Mouse (Mus musculus) lung, embryonic 16.5 days (tissue): ENCODE data around the gene Pgm5. TPM values are rescaled to one million over a fixed set of nuclear protein-coding genes. Genes with fewer than 3 reads are reported as not detected.

ENCODE experiments used
- ATAC-seq: fragments of 200-750 bp; cut with Nextera tagmentation; 2 replicates; pipeline ENCODE4 v1.8.0; 2017; ENCODE audit warnings: low read depth, mild to moderate bottlenecking, moderate library complexity
- H3K27ac ChIP-seq: fragments of 300-500 bp; sonication (generic); 2 replicates; pipeline ENCODE4 v1.5.1; 2014; ENCODE audit warnings: mild to moderate bottlenecking, control low read depth, low read length
- H3K27me3 ChIP-seq: fragments of 300-500 bp; sonication (generic); 2 replicates; pipeline ENCODE4 v1.6.1; 2014; ENCODE audit warnings: low read depth, low read length, mixed read lengths; ENCODE audit not compliant: control insufficient read depth, insufficient read depth
- H3K36me3 ChIP-seq: fragments of 300-500 bp; sonication (generic); 2 replicates; pipeline ENCODE4 v1.6.1; 2014; ENCODE audit warnings: low read length; ENCODE audit not compliant: control insufficient read depth, insufficient read depth
- H3K4me1 ChIP-seq: fragments of 300-500 bp; sonication (generic); replicated peaks from 2 replicates; pipeline ENCODE4 v1.6.1; 2014; ENCODE audit warnings: low read length, mixed read lengths; ENCODE audit not compliant: control insufficient read depth, insufficient read depth
- H3K4me2 ChIP-seq: fragments of 300-500 bp; sonication (generic); 2 replicates; pipeline ENCODE4 v1.6.1; 2014; ENCODE audit warnings: low read depth, low read length, control low read depth
- H3K4me3 ChIP-seq: fragments of 300-500 bp; sonication (generic); 2 replicates; pipeline ENCODE4 v1.5.1; 2014; ENCODE audit warnings: mild to moderate bottlenecking, low read length, control low read depth
- H3K9ac ChIP-seq: fragments of 300-500 bp; sonication (generic); 2 replicates; pipeline ENCODE4 v1.6.1; 2014; ENCODE audit warnings: low read length, control low read depth
- H3K9me3 ChIP-seq: fragments of 300-500 bp; sonication (generic); 2 replicates; pipeline ENCODE4 v1.6.1; 2016; ENCODE audit warnings: low read length; ENCODE audit not compliant: control insufficient read depth
- WGBS: fragments of 180-500 bp; shearing (Covaris S2); extraction: QIAGEN DNeasy Blood & Tissue Kit; methylation state at CpG from one replicate; pipeline ENCODE4 v1.1.7; 2014; 5-methylcytosine and 5-hydroxymethylcytosine counted together
- polyA plus RNA-seq: library from polyadenylated mRNA; unstranded; fragments of >200 nt; fragmentation: Nextera tagmentation; extraction: Ambion mirVana; gene quantifications from 2 replicates; pipeline ENCODE4 v1.2.1, GENCODE M21; 2015

Pgm5 gene
- polyA plus RNA-seq, 1 experiment from 2014 or later, result 2.9 TPM

DNA sequence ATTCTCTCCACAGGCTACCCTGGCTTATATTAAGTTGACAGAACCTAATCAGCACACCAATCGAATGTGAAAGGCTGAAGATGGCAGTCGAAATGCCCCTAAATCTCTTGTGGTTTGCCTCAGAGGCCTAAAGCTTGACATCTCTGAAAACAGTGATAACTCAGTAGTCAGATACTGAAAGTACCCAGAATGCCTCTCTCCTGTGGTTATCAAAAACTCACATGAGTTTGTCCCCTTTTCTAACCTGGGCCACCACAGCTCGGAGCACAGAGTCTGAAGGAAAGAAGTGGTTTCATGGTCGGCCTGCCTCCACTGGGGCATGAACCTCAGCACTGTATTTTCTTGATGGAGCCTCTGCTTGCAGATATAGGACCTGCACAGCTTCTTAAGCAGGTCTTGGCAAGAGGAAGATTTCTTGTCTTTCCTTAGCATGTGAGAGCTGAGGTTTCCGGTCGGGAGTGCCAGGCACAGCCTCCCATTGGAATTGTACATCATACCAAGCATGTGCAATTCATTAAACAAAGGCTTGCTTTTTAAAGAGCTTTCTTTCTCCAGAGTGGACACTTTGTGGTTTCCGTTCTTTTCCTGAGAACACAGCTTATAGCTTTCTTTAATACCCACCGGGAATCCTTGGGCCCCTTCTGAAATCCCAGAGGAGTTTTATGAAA lies 215.4 kb downstream of the Pgm5 start:
- no peak overlapping the region for H3K9ac ChIP-seq
- no peak for ATAC-seq
- no peak overlapping the region for H3K4me3 ChIP-seq
- no peaks in the 10 kb centered on the region for H3K9me3 ChIP-seq
- H3K27ac ChIP-seq, result no peak overlapping the region
- H3K4me2 ChIP-seq, result no peak overlapping the region
- no peaks in the 10 kb centered on the region for H3K36me3 ChIP-seq
- no peaks in the 10 kb centered on the region for H3K4me1 ChIP-seq
- no peaks in the 10 kb centered on the region for H3K27me3 ChIP-seq
- WGBS, result 70% methylated on average over 8 of the region's 8 CpGs

DNA sequence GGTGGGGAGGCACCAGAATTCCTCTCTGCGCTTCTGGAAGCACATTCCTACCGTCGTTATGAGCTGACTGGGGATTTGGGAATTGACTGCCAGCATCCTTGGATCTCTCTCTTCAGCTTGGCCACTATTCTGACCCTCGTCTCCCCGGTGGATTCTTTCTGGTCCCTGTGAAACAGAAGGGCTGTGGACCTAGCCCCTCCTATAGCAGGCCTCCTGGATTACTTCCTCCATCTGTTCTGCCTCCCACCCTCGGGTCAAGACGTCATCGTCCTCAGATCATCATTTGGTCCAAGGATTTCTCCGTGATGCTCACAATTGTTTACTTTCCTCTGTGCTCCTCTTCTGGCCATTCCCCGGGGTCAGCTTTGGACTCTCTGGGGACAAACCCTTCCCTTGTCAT lies 216.7 kb downstream of the Pgm5 start:
- no peaks in the 10 kb centered on the region for H3K9me3 ChIP-seq
- no peak overlapping the region for H3K27ac ChIP-seq
- no peaks in the 10 kb centered on the region for H3K4me1 ChIP-seq
- no peaks in the 10 kb centered on the region for H3K36me3 ChIP-seq
- WGBS, result 44% methylated on average over 10 of the region's 10 CpGs
- H3K4me2 ChIP-seq, result no peak overlapping the region
- H3K27me3 ChIP-seq, result no peaks in the 10 kb centered on the region
- H3K4me3 ChIP-seq, result no peak overlapping the region
- ATAC-seq, result no peak
- no peak overlapping the region for H3K9ac ChIP-seq

DNA sequence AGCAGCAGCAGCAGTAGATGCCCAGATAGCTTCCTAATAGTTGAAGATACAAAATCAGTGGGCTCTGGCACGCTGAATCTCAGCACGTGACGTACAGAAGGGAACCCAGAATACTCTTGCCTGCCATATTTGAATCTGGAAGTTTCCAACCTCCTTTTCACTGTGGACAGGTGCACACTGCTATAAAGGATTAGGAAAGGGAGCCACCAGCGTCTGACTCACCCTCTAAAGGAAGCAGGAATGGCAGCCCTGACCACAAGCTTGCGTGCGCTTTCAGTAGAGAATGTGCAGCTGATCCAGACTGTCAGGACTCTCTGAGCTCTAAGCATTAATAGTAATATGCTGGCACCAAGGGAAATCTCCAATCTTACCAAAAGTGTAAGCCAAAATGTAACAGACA lies 220.7 kb downstream of the Pgm5 start:
- WGBS, result 88% methylated on average over 6 of the region's 6 CpGs
- Histone ChIP-seq H3K4me3 (no peak overlapping the region), H3K4me2 (no peak overlapping the region), H3K4me1 (no peaks in the 10 kb centered on the region), H3K27me3 (no peaks in the 10 kb centered on the region), H3K9me3 (no peaks in the 10 kb centered on the region), H3K9ac (no peak overlapping the region), H3K36me3 (no peaks in the 10 kb centered on the region), H3K27ac (no peak overlapping the region)
- ATAC-seq, result no peak

DNA sequence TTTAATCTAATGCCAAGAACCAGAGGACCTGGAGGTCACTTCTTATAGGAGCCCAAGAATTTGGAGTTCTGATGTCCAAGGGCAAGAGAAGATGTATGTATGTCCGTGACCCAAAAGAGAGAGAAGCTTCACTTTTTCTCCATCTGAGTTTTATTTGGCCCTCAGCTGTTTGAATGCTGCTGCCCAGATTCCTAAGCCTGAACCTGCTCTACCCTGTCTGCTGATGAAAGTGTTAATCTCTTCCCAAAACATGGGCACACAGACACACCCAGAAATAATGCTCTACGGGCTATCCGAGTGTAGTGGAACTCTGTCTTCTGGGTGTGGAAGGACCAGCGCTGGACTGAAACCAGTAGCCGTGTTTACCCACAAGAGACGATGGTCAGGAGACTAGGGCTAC lies 223.7 kb downstream of the Pgm5 start:
- no peak overlapping the region for H3K27ac ChIP-seq
- no peak overlapping the region for H3K4me2 ChIP-seq
- no peaks in the 10 kb centered on the region for H3K27me3 ChIP-seq
- no peak overlapping the region for H3K9ac ChIP-seq
- no peak for ATAC-seq
- no peaks in the 10 kb centered on the region for H3K9me3 ChIP-seq
- H3K4me3 ChIP-seq, result no peak overlapping the region
- H3K4me1 ChIP-seq, result no peaks in the 10 kb centered on the region
- no peaks in the 10 kb centered on the region for H3K36me3 ChIP-seq
- WGBS, result 88% methylated on average over 6 of the region's 6 CpGs

DNA sequence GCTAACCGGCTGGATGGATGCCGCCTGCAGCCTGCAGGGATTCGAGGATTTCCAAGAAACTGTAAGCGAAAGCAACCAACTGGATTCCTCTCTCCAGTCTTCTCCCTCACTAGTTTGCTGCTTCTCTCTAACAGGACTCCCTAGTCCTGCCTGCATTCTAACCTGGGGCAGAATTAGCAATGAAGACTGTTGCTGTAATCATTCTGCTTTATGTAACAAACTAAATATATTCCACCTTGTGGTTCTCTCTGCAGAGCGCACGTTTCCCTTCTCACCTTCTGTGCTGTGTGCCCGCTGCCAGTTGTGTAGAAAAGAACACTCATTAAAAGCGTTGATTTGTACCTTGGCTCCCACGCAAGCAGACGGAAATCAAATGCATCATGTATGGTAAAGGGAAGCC lies 225.0 kb downstream of the Pgm5 start:
- WGBS, result 72% methylated on average over 10 of the region's 10 CpGs
- Histone ChIP-seq H3K4me1 (no peaks in the 10 kb centered on the region), H3K9me3 (no peaks in the 10 kb centered on the region), H3K27me3 (no peaks in the 10 kb centered on the region), H3K9ac (no peak overlapping the region), H3K36me3 (no peaks in the 10 kb centered on the region), H3K4me2 (no peak overlapping the region), H3K27ac (no peak overlapping the region), H3K4me3 (no peak overlapping the region)
- ATAC-seq, result no peak

DNA sequence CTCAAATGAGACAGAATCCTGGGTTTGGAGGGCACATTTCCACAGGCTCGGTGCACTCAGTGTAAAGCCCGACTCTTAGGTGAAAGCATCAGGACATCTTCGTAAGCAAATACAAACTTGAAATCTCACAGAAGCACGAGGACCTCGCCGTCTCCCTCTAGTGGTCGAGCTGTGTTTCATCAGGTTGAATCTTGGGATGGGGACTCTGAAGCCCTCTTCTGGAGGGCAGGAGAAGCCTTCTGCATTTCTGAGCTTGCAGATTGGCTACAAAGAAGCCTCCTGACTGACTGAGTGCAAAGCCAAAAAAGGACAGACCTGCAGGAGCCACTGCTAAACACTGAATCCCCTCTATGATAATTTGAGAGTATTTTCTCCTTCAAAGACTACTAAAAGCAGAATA lies 227.1 kb downstream of the Pgm5 start:
- 6% methylated on average over 7 of the region's 7 CpGs for WGBS
- no peaks in the 10 kb centered on the region for H3K27me3 ChIP-seq
- H3K9ac ChIP-seq, result no peak overlapping the region
- no peak overlapping the region for H3K4me3 ChIP-seq
- H3K36me3 ChIP-seq, result no peaks in the 10 kb centered on the region
- no peak overlapping the region for H3K27ac ChIP-seq
- H3K9me3 ChIP-seq, result no peaks in the 10 kb centered on the region
- H3K4me1 ChIP-seq, result no peaks in the 10 kb centered on the region
- no peak for ATAC-seq
- no peak overlapping the region for H3K4me2 ChIP-seq

Other genes with a start within 250 kb of the Pgm5 start
- gene Tmem252, start 187.8 kb downstream of the Pgm5 start, polyA plus RNA-seq, result 3.3 and 3.6 TPM in 2 replicates
- gene Gm10053, start 13.8 kb upstream of the Pgm5 start, polyA plus RNA-seq, result 175 and 190 TPM in 2 replicates
- not detected in 2 replicates for gene Foxd4, start 39.3 kb upstream of the Pgm5 start, polyA plus RNA-seq
- 19.7 and 21.4 TPM in 2 replicates for gene Cbwd1, start 99.8 kb upstream of the Pgm5 start, polyA plus RNA-seq
- 3.9 and 5.0 TPM in 2 replicates for gene Dock8, start 137.7 kb upstream of the Pgm5 start, polyA plus RNA-seq